Mouse (Mus musculus): ENCODE results near the gene Dclk1. TPM values are rescaled to one million over a fixed set of nuclear protein-coding genes. Genes with fewer than 3 reads are reported as not detected.
A peak's percentile ranks its signal among the peaks of the same experiment; 100 is the strongest.

Gene Dclk1
- polyA plus RNA-seq, 1 experiment: 70.4 TPM

DNA sequence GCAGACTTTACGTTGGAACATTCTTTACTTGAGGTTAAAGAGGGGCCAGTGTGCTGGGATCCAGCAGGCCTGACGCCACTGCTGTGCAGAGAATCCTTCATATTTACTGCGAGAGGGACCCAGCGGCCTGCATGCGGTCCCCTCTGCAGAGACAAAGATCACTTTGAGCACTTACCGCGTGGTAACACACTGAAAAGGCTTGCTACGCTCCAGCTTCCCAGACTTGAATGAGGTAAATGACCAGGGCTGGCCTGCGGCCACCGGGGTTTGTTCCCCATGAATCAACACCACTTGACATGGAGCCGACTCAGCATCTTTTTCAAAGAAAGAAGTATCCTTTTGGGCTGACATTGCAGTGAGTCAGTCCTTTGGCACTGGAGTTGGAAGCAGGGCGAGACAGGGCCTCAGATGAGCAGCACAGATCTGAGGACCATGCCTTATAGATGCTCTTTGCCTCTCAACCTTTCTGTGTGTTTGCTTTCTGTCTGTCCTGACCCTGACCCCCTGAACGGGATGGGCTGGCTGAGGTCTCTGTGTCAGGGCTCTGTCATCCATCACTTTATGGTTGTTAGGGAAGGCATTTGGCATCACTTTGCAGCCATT is 111.8 kb downstream of the Dclk1 start:
- H3K36me3 ChIP-seq (ENCODE audit: control insufficient read depth, insufficient read depth): peaks cover 4% of the 10 kb centered on the region
- H3K4me3 ChIP-seq: no peak overlapping the region
- no peaks in the 10 kb centered on the region for H3K79me2 ChIP-seq (ENCODE audit: control insufficient read depth, insufficient read depth)
- H3K4me2 ChIP-seq (ENCODE audit: low read depth): peak overlapping the region; percentile 0
- TF ChIP-seq MYOD1 (IDR thresholded peaks at IDR 0.05; ENCODE audit: control insufficient read depth in 1 of 3, insufficient read length in 2 of 3, low read depth in 2 of 3) (no peak), SRF (IDR thresholded peaks at IDR 0.05; ENCODE audit: control insufficient read depth, insufficient read length, low read depth) (no peak)
- no peak overlapping the region for H3ac ChIP-seq (ENCODE audit: control insufficient read depth, insufficient read length)
- no peaks in the 10 kb centered on the region for H3K27me3 ChIP-seq (ENCODE audit: control insufficient read depth, insufficient read depth, insufficient read length)

DNA sequence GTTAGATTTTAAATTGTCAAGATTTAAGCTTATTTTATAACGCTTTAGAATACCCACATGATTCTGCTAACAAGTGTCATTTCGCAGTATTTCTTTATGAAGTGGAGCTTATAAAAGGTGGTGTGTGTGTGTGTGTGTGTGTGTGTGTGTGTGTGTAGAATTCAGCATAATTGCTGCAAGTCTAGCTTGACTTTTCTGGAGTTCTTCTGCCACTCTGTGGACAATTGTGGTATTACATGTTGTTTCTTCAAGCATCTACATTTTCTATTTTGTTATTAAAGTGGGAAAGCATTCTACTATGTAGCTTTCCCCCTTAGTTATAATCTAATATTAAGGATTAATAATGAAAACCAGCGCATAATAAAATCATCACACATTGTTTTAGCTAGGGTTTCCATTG is 112.6 kb downstream of the Dclk1 start:
- no peak for TF ChIP-seq TCF12 (IDR thresholded peaks at IDR 0.05; ENCODE audit: insufficient read depth, poor library complexity, severe bottlenecking)
- TF ChIP-seq MYOD1 (IDR thresholded peaks at IDR 0.05; ENCODE audit: control insufficient read depth in 1 of 3, insufficient read length in 2 of 3, low read depth in 2 of 3): no peak
- TF ChIP-seq USF1 (IDR thresholded peaks at IDR 0.05; ENCODE audit: low read depth): no peak
- TF ChIP-seq POLR2AphosphoS2 (IDR thresholded peaks at IDR 0.05; ENCODE audit: insufficient read length, low read depth): no peak
- TF ChIP-seq POLR2A (IDR thresholded peaks at IDR 0.05; ENCODE audit: insufficient read length, low read depth): no peak
- TF ChIP-seq E2F4 (IDR thresholded peaks at IDR 0.05; ENCODE audit: insufficient read depth): no peak
- no peak for TF ChIP-seq MAX (IDR thresholded peaks at IDR 0.05; ENCODE audit: low read depth)
- TF ChIP-seq TCF3 (IDR thresholded peaks at IDR 0.05; ENCODE audit: insufficient read length, low read depth): no peak
- Histone ChIP-seq H3ac (ENCODE audit: control insufficient read depth, insufficient read length) (no peak overlapping the region), H3K27me3 (ENCODE audit: control insufficient read depth, insufficient read depth, insufficient read length) (no peaks in the 10 kb centered on the region)

GRCm38 (mm10) chr3:55358486-55358885 is 116.3 kb downstream of the Dclk1 start:
- Histone ChIP-seq H3K79me2 (ENCODE audit: control insufficient read depth, insufficient read depth) (no peaks in the 10 kb centered on the region), H3ac (ENCODE audit: control insufficient read depth, insufficient read length) (no peak overlapping the region)

More for the DNA sequence above, 112.6 kb downstream of the Dclk1 start:
- peak overlapping the region; percentile 0 for H3K4me2 ChIP-seq (ENCODE audit: low read depth)
- no peaks in the 10 kb centered on the region for H3K79me2 ChIP-seq (ENCODE audit: control insufficient read depth, insufficient read depth)
- no peak overlapping the region for H3K4me3 ChIP-seq
- H3K36me3 ChIP-seq (ENCODE audit: control insufficient read depth, insufficient read depth): peaks cover 4% of the 10 kb centered on the region

DNA sequence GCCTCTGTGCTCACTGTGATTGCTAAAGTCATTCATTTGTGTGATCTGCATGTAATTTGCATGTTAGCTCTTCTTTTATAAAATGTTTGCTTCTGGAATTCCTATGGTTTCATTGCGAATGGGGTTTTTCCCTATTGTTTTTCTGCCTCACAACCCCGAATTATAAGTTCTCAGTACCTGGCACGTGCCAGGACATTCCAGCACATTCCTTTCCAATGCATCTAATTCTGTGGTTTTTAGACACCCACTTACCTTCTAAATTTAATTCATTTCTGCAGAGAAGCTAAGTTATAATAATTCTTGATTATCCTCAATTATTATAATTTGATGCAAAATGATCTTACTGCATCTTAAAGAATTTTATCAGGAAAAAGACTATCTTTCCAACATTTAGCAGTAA is 118.7 kb downstream of the Dclk1 start:
- H3K4me2 ChIP-seq (ENCODE audit: low read depth): no peak overlapping the region
- no peak for TF ChIP-seq MAX (IDR thresholded peaks at IDR 0.05; ENCODE audit: low read depth)
- TF ChIP-seq MYOD1 (IDR thresholded peaks at IDR 0.05; ENCODE audit: control insufficient read depth in 1 of 3, insufficient read length in 2 of 3, low read depth in 2 of 3): no peak
- no peak for TF ChIP-seq TCF3 (IDR thresholded peaks at IDR 0.05; ENCODE audit: insufficient read length, low read depth)
- H3K27me3 ChIP-seq (ENCODE audit: control insufficient read depth, insufficient read depth, insufficient read length): no peaks in the 10 kb centered on the region
- no peak overlapping the region for H3ac ChIP-seq (ENCODE audit: control insufficient read depth, insufficient read length)
- H3K79me2 ChIP-seq (ENCODE audit: control insufficient read depth, insufficient read depth): no peaks in the 10 kb centered on the region
- H3K4me3 ChIP-seq: no peak overlapping the region
- no peaks in the 10 kb centered on the region for H3K36me3 ChIP-seq (ENCODE audit: control insufficient read depth, insufficient read depth)

More at GRCm38 (mm10) chr3:55358486-55358885, 116.3 kb downstream of the Dclk1 start:
- no peak for TF ChIP-seq USF1 (IDR thresholded peaks at IDR 0.05; ENCODE audit: low read depth)
- no peak for TF ChIP-seq POLR2A (IDR thresholded peaks at IDR 0.05; ENCODE audit: insufficient read length, low read depth)
- no peak overlapping the region for H3K4me3 ChIP-seq
- H3K27me3 ChIP-seq (ENCODE audit: control insufficient read depth, insufficient read depth, insufficient read length): no peaks in the 10 kb centered on the region
- no peaks in the 10 kb centered on the region for H3K36me3 ChIP-seq (ENCODE audit: control insufficient read depth, insufficient read depth)
- no peak overlapping the region for H3K4me2 ChIP-seq (ENCODE audit: low read depth)

DNA sequence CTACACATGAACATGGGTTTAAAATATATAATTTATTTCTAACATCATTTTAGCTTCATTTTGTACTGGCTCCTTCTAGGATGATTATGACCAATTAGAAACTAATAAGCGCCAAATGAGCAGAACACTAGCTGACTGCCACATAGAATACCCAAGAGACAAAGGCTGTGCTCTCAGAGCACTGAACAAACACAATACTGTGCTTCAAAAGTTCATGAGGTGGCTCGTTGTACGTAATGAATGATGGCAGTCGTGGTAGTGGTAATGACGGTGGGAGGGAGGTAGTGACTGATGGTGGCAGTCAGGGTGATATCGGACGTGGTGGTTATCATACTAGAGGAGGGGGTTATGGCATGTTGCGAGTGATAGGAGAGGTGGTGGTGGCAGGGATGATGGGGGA is 125.0 kb downstream of the Dclk1 start:
- Histone ChIP-seq H3K79me2 (ENCODE audit: control insufficient read depth, insufficient read depth) (no peaks in the 10 kb centered on the region), H3K4me2 (ENCODE audit: low read depth) (no peak overlapping the region), H3ac (ENCODE audit: control insufficient read depth, insufficient read length) (no peak overlapping the region), H3K27me3 (ENCODE audit: control insufficient read depth, insufficient read depth, insufficient read length) (no peaks in the 10 kb centered on the region), H3K4me3 (no peak overlapping the region), H3K36me3 (ENCODE audit: control insufficient read depth, insufficient read depth) (peaks cover 2% of the 10 kb centered on the region)
- TF ChIP-seq MAX (IDR thresholded peaks at IDR 0.05; ENCODE audit: low read depth): no peak

DNA sequence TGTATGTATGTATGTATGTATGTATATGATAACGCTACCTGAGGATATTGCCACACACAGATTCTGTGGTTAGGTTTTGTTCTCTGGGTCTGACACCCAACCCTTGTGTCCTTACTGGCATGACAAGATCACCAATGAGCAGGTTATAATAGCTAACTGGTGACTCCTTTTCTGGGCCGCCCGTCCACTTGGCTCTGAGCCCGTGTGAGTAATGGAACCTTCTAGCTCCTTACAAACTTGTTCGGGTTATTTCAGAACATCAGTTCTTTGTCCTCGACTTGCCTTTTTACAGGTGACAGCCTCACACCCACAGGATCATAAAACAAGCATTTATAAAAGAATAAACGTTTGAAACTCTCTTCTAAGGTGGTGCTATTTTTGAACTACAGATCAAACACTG is 127.0 kb downstream of the Dclk1 start:
- Histone ChIP-seq H3ac (ENCODE audit: control insufficient read depth, insufficient read length) (no peak overlapping the region), H3K79me2 (ENCODE audit: control insufficient read depth, insufficient read depth) (no peaks in the 10 kb centered on the region), H3K4me2 (ENCODE audit: low read depth) (no peak overlapping the region), H3K27me3 (ENCODE audit: control insufficient read depth, insufficient read depth, insufficient read length) (no peaks in the 10 kb centered on the region), H3K36me3 (ENCODE audit: control insufficient read depth, insufficient read depth) (peaks cover 7% of the 10 kb centered on the region), H3K4me3 (no peak overlapping the region)
- TF ChIP-seq REST (IDR thresholded peaks at IDR 0.05; ENCODE audit: insufficient read depth, insufficient read length) (no peak), SRF (IDR thresholded peaks at IDR 0.05; ENCODE audit: control insufficient read depth, insufficient read length, low read depth) (no peak), E2F4 (IDR thresholded peaks at IDR 0.05; ENCODE audit: insufficient read depth) (no peak), TCF12 (IDR thresholded peaks at IDR 0.05; ENCODE audit: insufficient read depth, poor library complexity, severe bottlenecking) (no peak), POLR2AphosphoS2 (IDR thresholded peaks at IDR 0.05; ENCODE audit: insufficient read length, low read depth) (no peak), TCF3 (IDR thresholded peaks at IDR 0.05; ENCODE audit: insufficient read length, low read depth) (no peak), POLR2A (IDR thresholded peaks at IDR 0.05; ENCODE audit: insufficient read length, low read depth) (no peak), USF1 (IDR thresholded peaks at IDR 0.05; ENCODE audit: low read depth) (no peak), CEBPB (IDR thresholded peaks at IDR 0.05; ENCODE audit: insufficient read depth, poor library complexity, severe bottlenecking) (no peak), MYOD1 (IDR thresholded peaks at IDR 0.05; ENCODE audit: control insufficient read depth in 1 of 3, insufficient read length in 2 of 3, low read depth in 2 of 3) (no peak), MAX (IDR thresholded peaks at IDR 0.05; ENCODE audit: low read depth) (no peak), MYOG (IDR thresholded peaks at IDR 0.05; ENCODE audit: control insufficient read depth in 1 of 3, insufficient read depth in 1 of 3, insufficient read length in 2 of 3, low read depth in 2 of 3) (no peak)

All from myocyte (in vitro differentiated cells).